Mouse (Mus musculus) granulocyte monocyte progenitor cell, adult 5-6 weeks (primary cell): Measurements from ENCODE around the gene Frmd5. TPM values are rescaled to one million over a fixed set of nuclear protein-coding genes. Genes with fewer than 3 reads are reported as not detected.

Source experiments
- ATAC-seq: replicated peaks from 2 replicates; pipeline ENCODE4 v1.8.0; 2016; ENCODE audit warnings: mild to moderate bottlenecking, moderate TSS enrichment, inconsistent platforms; ENCODE audit not compliant: poor library complexity, severe bottlenecking
- total RNA-seq, 2 experiments: library from RNA; stranded (forward) in 1 of 2; stranded (reverse) in 1 of 2; fragments of 200-712, 200-1000 nt in 1 of 2; fragments of >200 nt in 1 of 2; fragmentation: Nextera tagmentation in 1 of 2; gene quantifications; 2 replicates each; pipeline ENCODE4 v1.2.3; 2014 to 2017

Frmd5 gene
- total RNA-seq, 2 experiments from 2014 or later: not detected

GRCm38 (mm10) chr2:121509584-121509983 is 297.3 kb downstream of the Frmd5 start:
- peak; percentile 31 for ATAC-seq

DNA sequence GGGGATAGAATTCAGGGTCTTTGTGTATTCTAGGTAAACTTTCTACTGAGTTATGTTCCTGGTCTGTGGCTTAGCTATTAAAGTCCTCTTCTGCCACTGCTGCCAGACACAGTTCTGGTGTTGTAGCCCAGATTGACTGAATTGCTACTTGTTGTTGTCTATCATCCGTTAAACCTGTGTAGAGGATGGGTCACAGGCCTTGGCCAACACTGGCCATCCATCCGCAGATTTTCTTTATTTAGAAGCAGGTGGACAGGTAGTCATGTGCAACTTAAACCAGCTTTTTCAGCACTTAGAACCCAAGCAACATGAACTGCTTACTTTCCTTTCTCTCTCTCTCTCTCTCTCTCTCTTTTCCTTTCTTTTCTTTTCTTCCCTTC is 298.9 kb downstream of the Frmd5 start:
- ATAC-seq: no peak

GRCm38 (mm10) chr2:121507173-121507950 is 299.5 kb downstream of the Frmd5 start:
- no peak for ATAC-seq

DNA sequence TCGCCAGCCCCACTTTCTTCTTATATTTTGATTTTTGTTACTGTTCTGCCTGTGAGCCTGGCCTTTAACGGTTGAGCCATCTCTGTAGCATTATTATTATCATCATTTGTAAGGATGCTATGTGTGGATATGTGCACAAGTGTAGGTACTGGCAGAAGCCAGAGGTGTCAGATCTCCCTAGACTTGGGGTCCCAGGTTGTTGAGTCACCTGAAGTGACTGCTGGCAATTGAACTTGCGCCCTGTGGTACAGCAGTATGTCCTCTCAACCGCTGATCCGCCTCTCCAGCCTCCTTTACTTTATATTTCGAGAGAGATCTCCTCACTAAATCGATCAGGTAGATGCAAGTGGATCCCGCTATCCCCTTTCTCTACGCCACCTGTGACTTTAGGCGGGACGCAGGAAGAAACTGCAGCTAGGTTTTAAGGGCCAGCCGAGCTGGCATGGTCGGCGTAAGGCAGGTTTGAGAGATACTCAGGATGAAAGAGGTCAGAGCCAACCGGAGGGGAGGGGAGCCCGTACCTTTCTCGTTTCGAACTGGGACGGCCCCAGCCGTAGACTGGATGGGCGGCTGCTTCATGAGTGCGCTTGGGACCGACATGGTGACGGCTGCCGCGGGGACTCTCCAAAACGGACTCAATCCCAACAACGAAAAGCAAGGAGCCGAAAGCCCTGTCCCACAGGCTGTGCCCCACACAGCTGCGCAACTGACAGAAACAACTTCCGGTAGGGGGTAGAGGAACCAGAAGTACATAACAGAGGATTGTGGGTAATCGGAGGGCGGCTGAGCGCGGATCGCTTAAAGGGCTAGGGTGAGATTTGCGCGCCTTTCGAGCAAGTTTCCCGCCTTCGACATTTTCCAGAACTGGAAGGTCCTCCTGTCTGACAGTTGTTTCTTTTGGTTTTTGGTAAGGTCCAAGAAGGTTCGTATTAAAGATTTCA is 300.7 kb downstream of the Frmd5 start, which contains the start of the genes Mfap1a and Wdr76:
Gene Mfap1a (minus strand): TSS at position 724 of the 941 bp plus-strand sequence.
Gene Wdr76 (plus strand): TSS at position 782 of the 941 bp plus-strand sequence.
- peak; percentile 95 for ATAC-seq

DNA sequence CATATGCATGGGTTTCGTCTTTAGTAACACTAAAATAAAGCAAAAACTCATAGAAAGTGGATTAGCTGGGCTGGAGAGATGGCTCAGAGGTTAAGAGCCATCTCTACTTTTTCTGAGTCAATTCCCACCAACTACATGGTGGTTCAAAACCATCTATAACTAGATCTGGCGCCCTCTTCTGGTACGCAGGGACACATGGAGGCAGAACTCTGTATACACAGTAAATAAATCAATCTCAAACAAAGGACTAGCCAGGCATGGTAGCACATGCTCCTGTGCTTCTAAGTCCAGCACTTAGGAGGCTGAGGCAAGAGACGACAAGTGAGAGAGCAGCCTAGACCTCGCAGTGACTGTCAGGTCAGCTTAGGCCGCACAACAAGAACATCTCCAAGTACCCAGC is 305.3 kb downstream of the Frmd5 start:
- ATAC-seq: 0 out of 2 replicates have a peak, but pooled peaks have one; percentile 33

Other genes starting within 250 kb of the Frmd5 start
- 2.7 and 3.7 TPM in 2 replicates for gene Casc4, start 59.9 kb upstream of the Frmd5 start, total RNA-seq (2014; fragmentation: Nextera tagmentation)
- gene Casc4, start 59.9 kb upstream of the Frmd5 start, total RNA-seq (2017): 6.4 and 7.1 TPM in 2 replicates
- gene Ctdspl2, start 148.9 kb upstream of the Frmd5 start, total RNA-seq (2014; fragmentation: Nextera tagmentation): 46.4 and 47.5 TPM in 2 replicates
- 81.6 and 86.7 TPM in 2 replicates for gene Ctdspl2, start 148.9 kb upstream of the Frmd5 start, total RNA-seq (2017)
- gene Mageb3, start 149.0 kb upstream of the Frmd5 start, total RNA-seq (2014; fragmentation: Nextera tagmentation): not detected in 2 replicates
- 0.65 TPM in 1 of 2 replicates, not detected in the other for gene Mageb3, start 149.0 kb upstream of the Frmd5 start, total RNA-seq (2017)
- gene Eif3j1, start 221.5 kb upstream of the Frmd5 start, total RNA-seq (2014; fragmentation: Nextera tagmentation): 26.1 and 33.8 TPM in 2 replicates
- 33.5 and 36.9 TPM in 2 replicates for gene Eif3j1, start 221.5 kb upstream of the Frmd5 start, total RNA-seq (2017)